Mouse (Mus musculus): ENCODE data around the gene Gbp5. TPM values are rescaled to one million over a fixed set of nuclear protein-coding genes. Genes with fewer than 3 reads are reported as not detected.
"Not testable (repeated sequence)": the region's sequence is repeated elsewhere in the genome, so short reads cannot be mapped to it uniquely, and the experiment has no call there.

Gbp5 gene
- total and polyA plus RNA-seq, 2 experiments = 0.53 to 2.7 TPM

DNA sequence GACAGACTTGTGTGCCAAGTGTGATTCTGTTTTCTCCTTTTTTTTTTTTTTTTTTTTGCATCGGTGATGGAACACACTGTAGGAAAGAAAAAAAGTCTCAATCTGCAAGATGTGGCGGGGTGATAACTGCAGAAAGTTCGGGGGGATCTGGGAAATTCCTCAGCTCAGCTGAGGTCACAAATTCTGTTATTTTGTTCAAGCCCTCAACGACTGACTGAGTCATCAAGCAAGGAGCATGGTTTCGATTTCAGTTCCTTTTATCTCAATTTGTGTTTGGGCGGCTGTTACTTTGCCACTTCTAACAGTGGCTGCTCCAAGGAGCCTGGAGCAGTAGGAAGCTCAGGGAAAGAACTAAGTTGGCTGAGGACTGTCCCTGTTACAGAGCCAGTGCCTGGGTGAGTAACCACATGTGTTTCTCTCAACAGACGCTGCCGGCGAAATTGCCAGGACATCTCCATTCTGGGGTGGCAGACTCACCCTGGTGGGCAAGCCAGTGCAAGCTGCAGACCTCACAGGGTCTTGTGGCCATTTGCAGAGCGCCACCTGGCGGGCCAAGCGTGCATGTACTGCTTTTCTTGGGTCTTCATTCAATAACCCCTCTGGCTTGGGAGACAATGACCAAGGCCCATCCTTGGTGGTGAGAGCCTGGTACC lies 66.6 kb downstream of the Gbp5 start:
- peak; percentile 54 for DNase-seq (ENCODE audit: extremely low read depth, low read depth, low spot score)
- no peak for TF ChIP-seq POLR2A (IDR thresholded peaks at IDR 0.05; ENCODE audit: extremely low read depth, insufficient read depth, low read length)
- peak; percentile 96 for TF ChIP-seq CTCF (IDR thresholded peaks at IDR 0.05; ENCODE audit: low read depth, low read length)
- Histone ChIP-seq H3K27me3 (ENCODE audit: control insufficient read depth, insufficient read depth, low read length) (no peaks in the 10 kb centered on the region), H3K36me3 (ENCODE audit: control insufficient read depth, insufficient read depth, low read length) (no peaks in the 10 kb centered on the region), H3K4me1 (ENCODE audit: control insufficient read depth, insufficient read depth, low read length) (peaks cover 4% of the 10 kb centered on the region; the same call in 1 of the 2 replicates), H3K9ac (ENCODE audit: low read depth, low read length) (peak overlapping the region; percentile 7; the same call in 1 of the 2 replicates), H3K4me3 (ENCODE audit: insufficient read depth, low read depth, low read length) (peak overlapping the region; percentile 41), H3K79me2 (ENCODE audit: control insufficient read depth, insufficient read depth, low read length) (no peaks in the 10 kb centered on the region), H3K27ac (replicated peaks; ENCODE audit: insufficient read depth, low read depth, low read length) (peak overlapping the region; percentile 87)
- 8% methylated on average over 12 of the region's 12 CpGs for WGBS

DNA sequence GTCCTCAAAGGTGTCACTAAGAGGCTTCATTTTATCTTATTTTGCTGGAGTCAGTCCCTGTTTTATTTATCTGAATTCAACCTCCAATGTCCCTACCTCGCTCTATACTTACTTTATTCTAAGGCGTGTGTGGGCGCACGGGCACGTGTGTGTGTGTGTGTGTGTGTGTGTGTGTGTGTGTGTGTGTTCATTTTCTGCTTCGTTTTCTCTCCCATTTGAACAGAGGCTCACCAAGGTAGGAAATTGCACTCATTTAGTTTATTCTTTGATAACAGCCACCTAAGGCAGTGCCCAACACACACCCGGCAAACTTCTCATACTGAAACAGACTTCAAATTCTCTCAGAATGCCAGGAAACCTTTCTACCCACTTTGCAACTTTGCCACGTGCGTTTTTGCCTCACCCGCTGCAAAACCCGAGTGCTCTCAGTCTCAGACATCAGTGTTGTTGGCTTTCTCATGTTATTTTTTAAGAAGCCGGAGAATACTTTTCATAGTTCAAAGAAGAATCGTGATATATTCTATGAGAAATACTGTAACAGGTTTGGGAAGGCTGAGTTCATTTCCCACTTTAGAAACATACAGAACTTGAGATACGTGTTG lies 67.4 kb downstream of the Gbp5 start:
- 77% methylated on average over 14 of the region's 14 CpGs for WGBS
- Histone ChIP-seq H3K27me3 (ENCODE audit: control insufficient read depth, insufficient read depth, low read length) (no peaks in the 10 kb centered on the region), H3K79me2 (ENCODE audit: control insufficient read depth, insufficient read depth, low read length) (no peaks in the 10 kb centered on the region), H3K4me3 (ENCODE audit: insufficient read depth, low read depth, low read length) (no peak overlapping the region; the same call in 1 of the 2 replicates), H3K27ac (replicated peaks; ENCODE audit: insufficient read depth, low read depth, low read length) (no peak overlapping the region), H3K36me3 (ENCODE audit: control insufficient read depth, insufficient read depth, low read length) (no peaks in the 10 kb centered on the region), H3K9ac (ENCODE audit: low read depth, low read length) (no peak overlapping the region), H3K4me1 (ENCODE audit: control insufficient read depth, insufficient read depth, low read length) (peaks cover 4% of the 10 kb centered on the region; the same call in 1 of the 2 replicates)
- DNase-seq (ENCODE audit: extremely low read depth, low read depth, low spot score) = no peak
- TF ChIP-seq POLR2A (IDR thresholded peaks at IDR 0.05; ENCODE audit: extremely low read depth, insufficient read depth, low read length) = no peak
- no peak for TF ChIP-seq CTCF (IDR thresholded peaks at IDR 0.05; ENCODE audit: low read depth, low read length)

DNA sequence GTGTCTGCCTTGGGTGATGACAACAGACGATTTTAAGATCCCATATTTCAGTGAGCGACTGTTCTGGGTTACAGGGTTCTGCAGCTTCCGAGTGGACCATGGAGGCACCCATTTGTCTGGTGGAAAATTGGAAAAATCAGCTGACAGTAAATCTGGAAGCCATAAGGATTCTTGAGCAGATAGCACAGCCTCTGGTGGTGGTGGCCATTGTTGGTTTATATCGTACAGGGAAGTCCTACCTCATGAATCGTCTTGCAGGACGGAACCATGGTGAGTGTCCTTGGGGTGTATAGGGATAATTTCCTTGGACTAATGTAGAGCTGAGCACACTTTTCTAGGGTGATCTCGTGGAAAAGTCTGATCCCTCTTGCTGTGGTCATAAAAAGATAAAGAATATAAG lies 67.9 kb downstream of the Gbp5 start:
- H3K27me3 ChIP-seq (ENCODE audit: control insufficient read depth, insufficient read depth, low read length) = no peaks in the 10 kb centered on the region
- H3K27ac ChIP-seq (replicated peaks; ENCODE audit: insufficient read depth, low read depth, low read length) = no peak overlapping the region
- H3K4me3 ChIP-seq (ENCODE audit: insufficient read depth, low read depth, low read length) = no peak overlapping the region
- H3K79me2 ChIP-seq (ENCODE audit: control insufficient read depth, insufficient read depth, low read length) = no peaks in the 10 kb centered on the region
- H3K36me3 ChIP-seq (ENCODE audit: control insufficient read depth, insufficient read depth, low read length) = peaks cover 3% of the 10 kb centered on the region; the same call in 1 of the 2 replicates
- 70% methylated on average over 7 of the region's 7 CpGs for WGBS
- H3K4me1 ChIP-seq (ENCODE audit: control insufficient read depth, insufficient read depth, low read length) = peaks cover 4% of the 10 kb centered on the region; the same call in 1 of the 2 replicates
- no peak overlapping the region for H3K9ac ChIP-seq (ENCODE audit: low read depth, low read length)
- no peak for DNase-seq (ENCODE audit: extremely low read depth, low read depth, low spot score)
- TF ChIP-seq POLR2A (IDR thresholded peaks at IDR 0.05; ENCODE audit: extremely low read depth, insufficient read depth, low read length) (no peak), CTCF (IDR thresholded peaks at IDR 0.05; ENCODE audit: low read depth, low read length) (no peak)

DNA sequence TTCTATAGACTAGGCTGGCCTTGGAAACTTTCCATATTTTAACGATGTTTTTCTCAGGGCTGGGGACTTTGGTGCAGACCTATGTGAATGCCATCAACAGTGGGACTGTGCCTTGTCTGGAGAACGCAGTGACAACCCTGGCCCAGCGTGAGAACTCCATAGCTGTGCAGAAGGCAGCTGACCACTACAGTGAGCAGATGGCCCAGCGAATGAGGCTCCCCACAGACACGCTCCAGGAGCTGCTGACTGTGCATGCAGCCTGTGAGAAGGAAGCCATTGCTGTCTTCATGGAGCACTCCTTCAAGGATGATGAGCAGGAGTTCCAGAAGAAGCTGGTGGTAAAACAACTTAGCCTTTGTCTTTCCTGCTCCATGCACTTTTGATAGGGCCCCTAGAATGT lies 73.7 kb downstream of the Gbp5 start:
- H3K9ac ChIP-seq (ENCODE audit: low read depth, low read length); H3K27ac ChIP-seq (replicated peaks; ENCODE audit: insufficient read depth, low read depth, low read length); H3K79me2 ChIP-seq (ENCODE audit: control insufficient read depth, insufficient read depth, low read length); DNase-seq (ENCODE audit: extremely low read depth, low read depth, low spot score); H3K27me3 ChIP-seq (ENCODE audit: control insufficient read depth, insufficient read depth, low read length); H3K4me1 ChIP-seq (ENCODE audit: control insufficient read depth, insufficient read depth, low read length); H3K36me3 ChIP-seq (ENCODE audit: control insufficient read depth, insufficient read depth, low read length); H3K4me3 ChIP-seq (ENCODE audit: insufficient read depth, low read depth, low read length): not testable (repeated sequence)
- 90% methylated on average over 5 of the region's 5 CpGs for WGBS

DNA sequence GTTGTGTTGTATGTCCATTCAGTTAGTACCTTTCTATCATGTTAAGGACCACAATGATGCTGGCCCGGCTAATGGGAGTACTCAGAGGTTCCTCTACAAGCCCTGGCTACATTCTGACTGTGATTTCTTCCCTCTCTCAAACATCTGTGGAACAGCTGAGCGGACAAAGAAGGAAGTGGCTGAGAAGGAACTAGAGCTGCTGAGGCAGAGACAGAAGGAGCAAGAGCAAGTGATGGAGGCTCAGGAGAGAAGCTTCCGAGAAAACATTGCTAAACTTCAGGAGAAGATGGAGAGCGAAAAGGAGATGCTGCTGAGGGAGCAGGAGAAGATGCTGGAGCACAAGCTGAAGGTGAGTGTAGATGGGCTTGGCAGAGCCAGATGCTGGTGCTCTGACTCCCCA lies 77.0 kb downstream of the Gbp5 start:
- Histone ChIP-seq H3K79me2 (ENCODE audit: control insufficient read depth, insufficient read depth, low read length) (no peaks in the 10 kb centered on the region), H3K4me1 (ENCODE audit: control insufficient read depth, insufficient read depth, low read length) (no peaks in the 10 kb centered on the region), H3K27me3 (ENCODE audit: control insufficient read depth, insufficient read depth, low read length) (no peaks in the 10 kb centered on the region), H3K27ac (replicated peaks; ENCODE audit: insufficient read depth, low read depth, low read length) (no peak overlapping the region), H3K9ac (ENCODE audit: low read depth, low read length) (no peak overlapping the region), H3K4me3 (ENCODE audit: insufficient read depth, low read depth, low read length) (no peak overlapping the region), H3K36me3 (ENCODE audit: control insufficient read depth, insufficient read depth, low read length) (peaks cover 7% of the 10 kb centered on the region; the same call in 1 of the 2 replicates)
- 92% methylated on average over 4 of the region's 4 CpGs for WGBS
- TF ChIP-seq CTCF (IDR thresholded peaks at IDR 0.05; ENCODE audit: low read depth, low read length) (no peak), POLR2A (IDR thresholded peaks at IDR 0.05; ENCODE audit: extremely low read depth, insufficient read depth, low read length) (no peak)
- DNase-seq (ENCODE audit: extremely low read depth, low read depth, low spot score) = no peak

Other genes starting within 250 kb of the Gbp5 start
- 31.4 and 33.6 TPM in 2 replicates for gene Pdlim5, start 98.3 kb upstream of the Gbp5 start, total RNA-seq (2014; rRNA removed)
- gene Pdlim5, start 98.3 kb upstream of the Gbp5 start, polyA plus RNA-seq (2012; rRNA removed) = 42.6 and 45.8 TPM in 2 replicates
- 11.6 and 18.3 TPM in 2 replicates for gene Gbp7, start 36.4 kb downstream of the Gbp5 start, total RNA-seq (2014; rRNA removed)
- gene Gbp7, start 36.4 kb downstream of the Gbp5 start, polyA plus RNA-seq (2012; rRNA removed) = 2.3 and 2.7 TPM in 2 replicates
- 13.0 and 29.4 TPM in 2 replicates for gene Gbp3, start 66.0 kb downstream of the Gbp5 start, total RNA-seq (2014; rRNA removed)
- 10.9 and 15.1 TPM in 2 replicates for gene Gbp3, start 66.0 kb downstream of the Gbp5 start, polyA plus RNA-seq (2012; rRNA removed)
- gene Gbp2b, start 100.9 kb downstream of the Gbp5 start, total RNA-seq (2014; rRNA removed) = 2.8 and 4.1 TPM in 2 replicates
- 0.37 and 0.72 TPM in 2 replicates for gene Gbp2b, start 100.9 kb downstream of the Gbp5 start, polyA plus RNA-seq (2012; rRNA removed)
- 9.3 and 9.4 TPM in 2 replicates for gene Gbp2, start 126.6 kb downstream of the Gbp5 start, total RNA-seq (2014; rRNA removed)
- gene Gbp2, start 126.6 kb downstream of the Gbp5 start, polyA plus RNA-seq (2012; rRNA removed) = 2.6 and 3.6 TPM in 2 replicates
- gene Kyat3, start 207.1 kb downstream of the Gbp5 start, total RNA-seq (2014; rRNA removed) = 369 and 383 TPM in 2 replicates
- gene Kyat3, start 207.1 kb downstream of the Gbp5 start, polyA plus RNA-seq (2012; rRNA removed) = 56.4 and 58.9 TPM in 2 replicates